Mouse (Mus musculus) ES-CJ7 (cell line): ENCODE measurements at regions not wholly inside any gene's neighbourhood (a gene's known extent, or its start where the extent isn't known, plus 50 kb on each side); places are given as distances from the start of the nearest gene placed in this dataset.

Source experiments
- DNase-seq: peaks from one replicate; pipeline ENCODE4 v3.0.0; 2011; ENCODE audit warnings: low read depth, low spot score

- DNase-seq: no peak
Observed at GRCm38 (mm10) chr3:60917271-60917670, 85.3 kb upstream of the P2ry1 start.

- no peak for DNase-seq
Observed at GRCm38 (mm10) chr3:60926024-60926547, 76.5 kb upstream of the P2ry1 start.

DNA sequence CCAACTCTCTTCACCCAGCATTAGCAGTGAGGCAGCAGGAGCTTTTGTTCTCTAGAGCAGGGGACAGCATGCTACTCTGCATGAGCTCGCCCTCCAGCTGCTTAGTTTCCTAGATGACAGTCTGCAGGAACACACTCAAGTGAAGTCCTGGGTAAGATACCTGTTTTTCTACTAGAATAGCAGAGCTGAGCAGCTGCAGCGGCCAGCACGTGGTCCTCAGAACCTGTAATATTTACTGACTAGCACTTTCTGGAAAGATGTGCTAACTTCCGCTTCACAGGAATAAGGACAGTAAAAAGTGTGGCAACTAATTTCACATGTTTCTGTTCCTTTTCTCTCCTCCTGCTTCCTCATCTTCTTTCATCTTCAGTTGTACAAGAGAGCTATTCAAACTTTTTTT is 73.7 kb upstream of the P2ry1 start:
- no peak for DNase-seq

DNA sequence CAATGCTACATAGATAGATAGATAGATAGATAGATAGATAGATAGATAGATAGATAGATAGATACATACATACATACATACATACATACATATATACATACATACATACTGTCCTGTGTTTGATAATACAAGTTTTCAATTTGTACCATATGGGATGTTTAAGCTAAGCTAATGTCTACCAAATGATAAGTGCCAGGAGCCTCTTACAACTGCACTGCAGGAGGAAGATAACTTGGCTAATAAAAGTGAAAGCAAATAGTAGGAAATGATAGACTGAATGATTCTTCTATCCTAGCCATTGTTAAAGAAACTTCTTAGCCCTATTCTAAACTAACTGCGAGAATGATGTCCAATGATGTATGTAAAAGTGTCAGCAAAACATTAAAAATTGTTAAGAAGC is 68.1 kb upstream of the P2ry1 start:
- no peak for DNase-seq

GRCm38 (mm10) chr3:60941451-60941850 is 61.1 kb upstream of the P2ry1 start:
- no peak for DNase-seq

GRCm38 (mm10) chr3:60948897-60949296 is 53.7 kb upstream of the P2ry1 start:
- no peak for DNase-seq
